Mouse (Mus musculus) CD4-positive, CD25-positive, alpha-beta regulatory T cell (primary cell): ENCODE data around the gene Rag1. TPM values are rescaled to one million over a fixed set of nuclear protein-coding genes. Genes with fewer than 3 reads are reported as not detected.

Experiments used
- polyA plus RNA-seq: library from polyadenylated mRNA; unstranded; fragments of 100-300 nt; shearing (Covaris generic); gene quantifications from one replicate; pipeline ENCODE4 v1.2.1, GENCODE M21; 2017

Gene Rag1
- polyA plus RNA-seq, result not detected

GRCm38 (mm10) chr2:101649114-101649671 lies at the start of gene Rag1, which contains the start of gene B230118H07Rik:
Gene Rag1 (minus strand): TSS chr2:101649501.
Gene B230118H07Rik (minus strand): TSS chr2:101649532.

GRCm38 (mm10) chr2:101678236-101679021 lies 29.1 kb upstream of the Rag1 start, which contains the start of gene Traf6:
Gene Traf6 (plus strand): TSS chr2:101678429.

GRCm38 (mm10) chr2:101624526-101624925 lies 24.8 kb downstream of the Rag1 start, which contains the start of gene Rag2:
Gene Rag2 (plus strand): TSS chr2:101624718.

Other genes with a start within 250 kb of the Rag1 start
- not detected for gene Rag2, start 24.8 kb downstream of the Rag1 start, polyA plus RNA-seq
- 3.4 TPM for gene B230118H07Rik, start within 50 bp of the Rag1 start, polyA plus RNA-seq
- 35.3 TPM for gene Traf6, start 28.9 kb upstream of the Rag1 start, polyA plus RNA-seq
- 3.2 TPM for gene Prr5l, start 233.5 kb upstream of the Rag1 start, polyA plus RNA-seq
- gene Commd9, start 236.7 kb upstream of the Rag1 start, polyA plus RNA-seq, result 28.7 TPM